Mouse (Mus musculus): ENCODE results near the gene Dll4. TPM values are rescaled to one million over a fixed set of nuclear protein-coding genes. Genes with fewer than 3 reads are reported as not detected.

The Dll4 gene
- polyA plus RNA-seq, 1 experiment, result not detected

DNA sequence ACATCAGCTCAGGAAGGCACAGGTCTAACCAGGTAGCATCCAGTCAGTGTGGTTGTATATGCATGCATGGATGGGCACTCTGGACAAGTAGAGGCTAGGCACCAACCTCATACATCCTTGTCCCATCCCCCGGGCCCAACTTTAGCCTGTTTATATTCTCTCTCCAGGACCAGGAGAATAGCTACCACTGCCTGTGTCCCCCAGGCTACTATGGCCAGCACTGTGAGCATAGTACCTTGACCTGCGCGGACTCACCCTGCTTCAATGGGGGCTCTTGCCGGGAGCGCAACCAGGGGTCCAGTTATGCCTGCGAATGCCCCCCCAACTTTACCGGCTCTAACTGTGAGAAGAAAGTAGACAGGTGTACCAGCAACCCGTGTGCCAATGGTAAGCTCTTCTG, 5.2 kb downstream of the Dll4 start:
- Histone ChIP-seq H3K27me3 (ENCODE audit: control insufficient read depth, insufficient read depth, insufficient read length) (peaks cover 68% of the 10 kb centered on the region), H3K4me3 (ENCODE audit: insufficient read depth, poor library complexity, severe bottlenecking) (no peak overlapping the region), H3K79me2 (ENCODE audit: control insufficient read depth, insufficient read depth) (no peaks in the 10 kb centered on the region), H3K36me3 (ENCODE audit: control insufficient read depth, insufficient read depth) (no peaks in the 10 kb centered on the region), H3K79me3 (ENCODE audit: low read depth) (no peaks in the 10 kb centered on the region), H3ac (ENCODE audit: control insufficient read depth, insufficient read length, low read depth) (no peak overlapping the region)
- TF ChIP-seq USF1 (IDR thresholded peaks at IDR 0.05; ENCODE audit: low read depth), result no peak
- no peak for TF ChIP-seq CTCF (IDR thresholded peaks at IDR 0.05; ENCODE audit: control insufficient read depth, insufficient read depth, insufficient read length)
- TF ChIP-seq MYOD1 (IDR thresholded peaks at IDR 0.05; ENCODE audit: control insufficient read depth, insufficient read length, low read depth), result no peak
- TF ChIP-seq MYOG (IDR thresholded peaks at IDR 0.05; ENCODE audit: control insufficient read depth, extremely low read depth, insufficient read length), result no peak
- no peak for TF ChIP-seq CEBPB (IDR thresholded peaks at IDR 0.05; ENCODE audit: low read depth)
- no peak for TF ChIP-seq FOSL1 (IDR thresholded peaks at IDR 0.05; ENCODE audit: insufficient read depth, low read length, poor library complexity, severe bottlenecking)
- no peak for TF ChIP-seq MAX (IDR thresholded peaks at IDR 0.05)

DNA sequence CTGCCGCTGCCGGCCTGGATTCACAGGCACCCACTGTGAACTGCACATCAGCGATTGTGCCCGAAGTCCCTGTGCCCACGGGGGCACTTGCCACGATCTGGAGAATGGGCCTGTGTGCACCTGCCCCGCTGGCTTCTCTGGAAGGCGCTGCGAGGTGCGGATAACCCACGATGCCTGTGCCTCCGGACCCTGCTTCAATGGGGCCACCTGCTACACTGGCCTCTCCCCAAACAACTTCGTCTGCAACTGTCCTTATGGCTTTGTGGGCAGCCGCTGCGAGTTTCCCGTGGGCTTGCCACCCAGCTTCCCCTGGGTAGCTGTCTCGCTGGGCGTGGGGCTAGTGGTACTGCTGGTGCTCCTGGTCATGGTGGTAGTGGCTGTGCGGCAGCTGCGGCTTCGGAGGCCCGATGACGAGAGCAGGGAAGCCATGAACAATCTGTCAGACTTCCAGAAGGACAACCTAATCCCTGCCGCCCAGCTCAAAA, 6.6 kb downstream of the Dll4 start:
- Histone ChIP-seq H3K36me3 (ENCODE audit: control insufficient read depth, insufficient read depth) (no peaks in the 10 kb centered on the region), H3K79me3 (ENCODE audit: low read depth) (no peaks in the 10 kb centered on the region), H3K27me3 (ENCODE audit: control insufficient read depth, insufficient read depth, insufficient read length) (peaks cover 57% of the 10 kb centered on the region), H3K4me3 (ENCODE audit: insufficient read depth, poor library complexity, severe bottlenecking) (no peak overlapping the region), H3ac (ENCODE audit: control insufficient read depth, insufficient read length, low read depth) (no peak overlapping the region), H3K79me2 (ENCODE audit: control insufficient read depth, insufficient read depth) (no peaks in the 10 kb centered on the region)
- TF ChIP-seq CTCF (IDR thresholded peaks at IDR 0.05; ENCODE audit: control insufficient read depth, insufficient read depth, insufficient read length) (no peak), MYOG (IDR thresholded peaks at IDR 0.05; ENCODE audit: control insufficient read depth, extremely low read depth, insufficient read length) (no peak), MAX (IDR thresholded peaks at IDR 0.05) (no peak), MYOD1 (IDR thresholded peaks at IDR 0.05; ENCODE audit: control insufficient read depth, insufficient read length, low read depth) (no peak), FOSL1 (IDR thresholded peaks at IDR 0.05; ENCODE audit: insufficient read depth, low read length, poor library complexity, severe bottlenecking) (no peak), USF1 (IDR thresholded peaks at IDR 0.05; ENCODE audit: low read depth) (no peak)

DNA sequence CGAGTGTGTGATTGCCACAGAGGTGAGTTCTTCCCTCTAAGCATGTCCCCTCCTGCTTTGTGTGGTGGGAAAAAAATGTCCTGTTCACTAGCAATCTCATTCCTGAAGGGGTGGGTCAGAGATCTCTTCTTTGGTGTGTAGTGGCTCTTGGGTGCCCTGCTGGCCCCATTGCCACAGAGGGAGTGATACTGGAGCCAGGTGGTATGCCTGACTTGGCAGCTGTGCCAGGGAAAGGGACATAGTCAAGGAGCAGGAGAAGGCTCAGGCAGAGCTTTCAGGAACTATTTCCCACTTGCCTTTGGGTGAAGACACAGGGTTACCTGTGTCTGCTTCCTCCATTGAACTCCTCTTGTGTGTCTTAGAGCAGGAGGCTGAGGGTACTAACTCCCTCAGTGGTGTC, 8.6 kb downstream of the Dll4 start:
- no peak for TF ChIP-seq MYOG (IDR thresholded peaks at IDR 0.05; ENCODE audit: control insufficient read depth, extremely low read depth, insufficient read length)
- no peak for TF ChIP-seq MAX (IDR thresholded peaks at IDR 0.05)
- no peak for TF ChIP-seq MYOD1 (IDR thresholded peaks at IDR 0.05; ENCODE audit: control insufficient read depth, insufficient read length, low read depth)
- TF ChIP-seq CEBPB (IDR thresholded peaks at IDR 0.05; ENCODE audit: low read depth), result no peak
- no peak for TF ChIP-seq FOSL1 (IDR thresholded peaks at IDR 0.05; ENCODE audit: insufficient read depth, low read length, poor library complexity, severe bottlenecking)
- no peak for TF ChIP-seq USF1 (IDR thresholded peaks at IDR 0.05; ENCODE audit: low read depth)
- TF ChIP-seq CTCF (IDR thresholded peaks at IDR 0.05; ENCODE audit: control insufficient read depth, insufficient read depth, insufficient read length), result no peak
- Histone ChIP-seq H3K79me2 (ENCODE audit: control insufficient read depth, insufficient read depth) (no peaks in the 10 kb centered on the region), H3K4me3 (ENCODE audit: insufficient read depth, poor library complexity, severe bottlenecking) (no peak overlapping the region), H3ac (ENCODE audit: control insufficient read depth, insufficient read length, low read depth) (no peak overlapping the region), H3K79me3 (ENCODE audit: low read depth) (no peaks in the 10 kb centered on the region), H3K27me3 (ENCODE audit: control insufficient read depth, insufficient read depth, insufficient read length) (peaks cover 39% of the 10 kb centered on the region), H3K36me3 (ENCODE audit: control insufficient read depth, insufficient read depth) (no peaks in the 10 kb centered on the region)

DNA sequence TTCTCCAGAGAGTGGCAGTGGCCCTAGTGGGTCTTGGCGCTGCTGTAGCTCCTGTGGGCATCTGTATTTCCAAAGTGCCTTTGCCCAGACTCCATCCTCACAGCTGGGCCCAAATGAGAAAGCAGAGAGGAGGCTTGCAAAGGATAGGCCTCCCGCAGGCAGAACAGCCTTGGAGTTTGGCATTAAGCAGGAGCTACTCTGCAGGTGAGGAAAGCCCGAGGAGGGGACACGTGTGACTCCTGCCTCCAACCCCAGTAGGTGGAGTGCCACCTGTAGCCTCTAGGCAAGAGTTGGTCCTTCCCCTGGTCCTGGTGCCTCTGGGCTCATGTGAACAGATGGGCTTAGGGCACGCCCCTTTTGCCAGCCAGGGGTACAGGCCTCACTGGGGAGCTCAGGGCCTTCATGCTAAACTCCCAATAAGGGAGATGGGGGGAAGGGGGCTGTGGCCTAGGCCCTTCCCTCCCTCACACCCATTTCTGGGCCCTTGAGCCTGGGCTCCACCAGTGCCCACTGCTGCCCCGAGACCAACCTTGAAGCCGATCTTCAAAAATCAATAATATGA, 9.5 kb downstream of the Dll4 start:
- H3K79me3 ChIP-seq (ENCODE audit: low read depth), result no peaks in the 10 kb centered on the region
- H3K4me3 ChIP-seq (ENCODE audit: insufficient read depth, poor library complexity, severe bottlenecking), result no peak overlapping the region
- no peaks in the 10 kb centered on the region for H3K79me2 ChIP-seq (ENCODE audit: control insufficient read depth, insufficient read depth)
- H3ac ChIP-seq (ENCODE audit: control insufficient read depth, insufficient read length, low read depth), result no peak overlapping the region
- no peak for TF ChIP-seq USF1 (IDR thresholded peaks at IDR 0.05; ENCODE audit: low read depth)
- no peaks in the 10 kb centered on the region for H3K36me3 ChIP-seq (ENCODE audit: control insufficient read depth, insufficient read depth)
- peaks cover 30% of the 10 kb centered on the region for H3K27me3 ChIP-seq (ENCODE audit: control insufficient read depth, insufficient read depth, insufficient read length)

DNA sequence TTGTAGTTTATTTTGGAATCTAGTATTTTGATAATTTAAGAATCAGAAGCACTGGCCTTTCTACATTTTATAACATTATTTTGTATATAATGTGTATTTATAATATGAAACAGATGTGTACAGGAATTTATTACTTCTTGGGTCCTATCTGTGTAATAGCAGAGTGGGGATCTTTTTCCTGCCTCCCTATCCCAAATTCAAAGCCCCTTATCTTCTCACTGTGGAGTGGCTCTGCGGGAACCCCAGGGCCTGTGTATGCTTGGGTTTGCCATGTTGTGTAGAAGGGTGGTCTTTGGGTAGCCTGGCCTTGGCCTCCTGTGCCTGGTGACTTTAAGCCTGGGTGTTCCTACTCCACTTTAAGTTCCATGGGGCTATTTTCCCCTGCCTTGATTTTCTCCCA, 10.0 kb downstream of the Dll4 start:
- Histone ChIP-seq H3K4me3 (ENCODE audit: insufficient read depth, poor library complexity, severe bottlenecking) (no peak overlapping the region), H3K36me3 (ENCODE audit: control insufficient read depth, insufficient read depth) (no peaks in the 10 kb centered on the region), H3ac (ENCODE audit: control insufficient read depth, insufficient read length, low read depth) (no peak overlapping the region), H3K79me3 (ENCODE audit: low read depth) (no peaks in the 10 kb centered on the region), H3K27me3 (ENCODE audit: control insufficient read depth, insufficient read depth, insufficient read length) (peaks cover 25% of the 10 kb centered on the region), H3K79me2 (ENCODE audit: control insufficient read depth, insufficient read depth) (no peaks in the 10 kb centered on the region)
- no peak for TF ChIP-seq MAX (IDR thresholded peaks at IDR 0.05)
- TF ChIP-seq MYOG (IDR thresholded peaks at IDR 0.05; ENCODE audit: control insufficient read depth, extremely low read depth, insufficient read length), result no peak
- TF ChIP-seq MYOD1 (IDR thresholded peaks at IDR 0.05; ENCODE audit: control insufficient read depth, insufficient read length, low read depth), result no peak
- TF ChIP-seq CEBPB (IDR thresholded peaks at IDR 0.05; ENCODE audit: low read depth), result no peak
- no peak for TF ChIP-seq FOSL1 (IDR thresholded peaks at IDR 0.05; ENCODE audit: insufficient read depth, low read length, poor library complexity, severe bottlenecking)
- TF ChIP-seq USF1 (IDR thresholded peaks at IDR 0.05; ENCODE audit: low read depth), result no peak
- no peak for TF ChIP-seq CTCF (IDR thresholded peaks at IDR 0.05; ENCODE audit: control insufficient read depth, insufficient read depth, insufficient read length)

DNA sequence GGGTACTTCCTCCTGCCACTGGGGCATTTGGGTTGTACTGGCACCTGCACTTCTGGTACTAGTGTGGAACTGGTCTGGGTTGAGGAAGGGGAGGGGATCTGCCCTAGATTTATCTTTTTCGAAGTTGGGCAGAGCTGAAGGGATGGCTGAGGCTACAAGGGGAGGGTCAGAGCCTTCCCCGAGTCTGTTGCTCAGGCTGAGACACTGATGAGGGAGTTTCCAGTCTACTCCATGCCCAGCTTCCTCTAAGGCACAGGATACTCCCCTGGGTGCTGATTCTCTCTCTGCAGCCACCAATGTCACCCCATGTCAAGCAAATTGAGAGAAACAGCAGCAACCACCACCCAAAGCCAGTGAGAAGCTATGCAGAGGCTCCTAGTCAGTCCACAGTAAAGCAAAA, 10.4 kb downstream of the Dll4 start:
- no peak overlapping the region for H3ac ChIP-seq (ENCODE audit: control insufficient read depth, insufficient read length, low read depth)
- no peaks in the 10 kb centered on the region for H3K79me3 ChIP-seq (ENCODE audit: low read depth)
- no peaks in the 10 kb centered on the region for H3K36me3 ChIP-seq (ENCODE audit: control insufficient read depth, insufficient read depth)
- H3K27me3 ChIP-seq (ENCODE audit: control insufficient read depth, insufficient read depth, insufficient read length), result peaks cover 20% of the 10 kb centered on the region
- TF ChIP-seq MYOG (IDR thresholded peaks at IDR 0.05; ENCODE audit: control insufficient read depth, extremely low read depth, insufficient read length), result no peak
- TF ChIP-seq FOSL1 (IDR thresholded peaks at IDR 0.05; ENCODE audit: insufficient read depth, low read length, poor library complexity, severe bottlenecking), result no peak
- TF ChIP-seq MAX (IDR thresholded peaks at IDR 0.05), result no peak
- no peak for TF ChIP-seq CTCF (IDR thresholded peaks at IDR 0.05; ENCODE audit: control insufficient read depth, insufficient read depth, insufficient read length)
- TF ChIP-seq USF1 (IDR thresholded peaks at IDR 0.05; ENCODE audit: low read depth), result no peak
- TF ChIP-seq CEBPB (IDR thresholded peaks at IDR 0.05; ENCODE audit: low read depth), result no peak
- no peak for TF ChIP-seq MYOD1 (IDR thresholded peaks at IDR 0.05; ENCODE audit: control insufficient read depth, insufficient read length, low read depth)
- no peak overlapping the region for H3K4me3 ChIP-seq (ENCODE audit: insufficient read depth, poor library complexity, severe bottlenecking)
- no peaks in the 10 kb centered on the region for H3K79me2 ChIP-seq (ENCODE audit: control insufficient read depth, insufficient read depth)
